Mouse (Mus musculus): Measurements from ENCODE around the gene Ngdn. TPM values are rescaled to one million over a fixed set of nuclear protein-coding genes. Genes with fewer than 3 reads are reported as not detected.
"Not testable (repeated sequence)": the region's sequence is repeated elsewhere in the genome, so short reads cannot be mapped to it uniquely, and the experiment has no call there.

The Ngdn gene
- total and polyA plus RNA-seq, 3 experiments = 75.4 to 111 (median 77.9) TPM

- no peak overlapping the region for H3K4me3 ChIP-seq (replicated peaks in 1 of 3; ENCODE audit: low read depth in 2 of 3, low read length in 2 of 3, poor library complexity in 1 of 3)
- H3K4me1 ChIP-seq (ENCODE audit: control insufficient read depth in 1 of 2, insufficient read depth in 2 of 2) = no peaks in the 10 kb centered on the region
- H3K4me2 ChIP-seq (ENCODE audit: insufficient read depth, low read depth, poor library complexity, severe bottlenecking) = no peak overlapping the region
- H3K36me3 ChIP-seq (replicated peaks in 1 of 2; ENCODE audit: control insufficient read depth in 1 of 2, insufficient read depth in 1 of 2, low read length in 1 of 2) = peaks cover 14 to 24% of the 10 kb centered on the region in 2 experiments
- H3K9me3 ChIP-seq (replicated peaks; ENCODE audit: low read length) = no peaks in the 10 kb centered on the region
- in situ Hi-C loops (cut with MboI; ENCODE audit: low pct_ligation_motif_present, low pct_unique_long_range_greater_than_20kb, low sequenced_read_pairs) (no loop called here), dilution Hi-C loops (cut with MboI; ENCODE audit: extremely low pct_ligation_motif_present, extremely low pct_unique_long_range_greater_than_20kb, low sequenced_read_pairs) (no loop called here)
- no peak overlapping the region for H3K27ac ChIP-seq (ENCODE audit: insufficient read depth, low read depth)
- H3K79me2 ChIP-seq (replicated peaks; ENCODE audit: control insufficient read depth, extremely low read depth, insufficient read depth, poor library complexity, severe bottlenecking) = no peaks in the 10 kb centered on the region
- peak; percentile 27 for DNase-seq (ENCODE audit: extremely low read depth)
- no peaks in the 10 kb centered on the region for H3K27me3 ChIP-seq (replicated peaks)
- TF ChIP-seq ELF1 (IDR thresholded peaks at IDR 0.05; ENCODE audit: low read depth, low read length) (no peak), ZMIZ1 (IDR thresholded peaks at IDR 0.05; ENCODE audit: low read depth, low read length) (no peak), MAX (IDR thresholded peaks at IDR 0.05; ENCODE audit: low read length) (no peak), KAT2A (IDR thresholded peaks at IDR 0.05; ENCODE audit: insufficient replicate concordance, low read length) (no peak), RAD21 (IDR thresholded peaks at IDR 0.05; ENCODE audit: low read depth, low read length) (peak; percentile 23), SMC3 (IDR thresholded peaks at IDR 0.05; ENCODE audit: low read depth, low read length) (no peak; the same call in 1 of the 2 replicates), CTCF (conservative IDR thresholded peaks at IDR 0.05 in 1 of 2, IDR thresholded peaks at IDR 0.05 in 1 of 2; ENCODE audit: low read depth in 2 of 2, low read length in 2 of 2) (peak in 1 of 2 experiments; percentile 58; a peak in 3 of 4 replicates), CHD2 (IDR thresholded peaks at IDR 0.05; ENCODE audit: low read length) (no peak), ZNF384 (IDR thresholded peaks at IDR 0.05; ENCODE audit: low read depth, low read length) (no peak), MYC (IDR thresholded peaks at IDR 0.05; ENCODE audit: low read depth, low read length) (no peak), TCF12 (IDR thresholded peaks at IDR 0.05; ENCODE audit: low read depth, low read length) (no peak)
- no peak overlapping the region for H3K9ac ChIP-seq (ENCODE audit: insufficient read depth, low read depth)
Measured at GRCm38 (mm10) chr14:55029034-55029698, 13.9 kb downstream of the Ngdn start.

- no peak overlapping the region for H3K27ac ChIP-seq (ENCODE audit: insufficient read depth, low read depth)
- H3K36me3 ChIP-seq (replicated peaks in 1 of 2; ENCODE audit: control insufficient read depth in 1 of 2, insufficient read depth in 1 of 2, low read length in 1 of 2) = no peaks in the 10 kb centered on the region
- H3K79me2 ChIP-seq (replicated peaks; ENCODE audit: control insufficient read depth, extremely low read depth, insufficient read depth, poor library complexity, severe bottlenecking) = no peaks in the 10 kb centered on the region
- DNase-seq (ENCODE audit: extremely low read depth) = no peak
- no peak overlapping the region for H3K9ac ChIP-seq (ENCODE audit: insufficient read depth, low read depth)
- dilution Hi-C loops (cut with MboI; ENCODE audit: extremely low pct_ligation_motif_present, extremely low pct_unique_long_range_greater_than_20kb, low sequenced_read_pairs) (no loop called here), in situ Hi-C loops (cut with MboI; ENCODE audit: low pct_ligation_motif_present, low pct_unique_long_range_greater_than_20kb, low sequenced_read_pairs) (no loop called here)
- no peak overlapping the region for H3K4me3 ChIP-seq (replicated peaks in 1 of 3; ENCODE audit: low read depth in 2 of 3, low read length in 2 of 3, poor library complexity in 1 of 3)
- H3K27me3 ChIP-seq (replicated peaks) = no peaks in the 10 kb centered on the region
- H3K4me2 ChIP-seq (ENCODE audit: insufficient read depth, low read depth, poor library complexity, severe bottlenecking) = no peak overlapping the region
- no peak for TF ChIP-seq JUND (conservative IDR thresholded peaks at IDR 0.05; ENCODE audit: low read depth, low read length)
- TF ChIP-seq MAX (IDR thresholded peaks at IDR 0.05; ENCODE audit: low read length) = no peak
- no peak for TF ChIP-seq POLR2A (IDR thresholded peaks at IDR 0.05; ENCODE audit: low read depth, low read length)
- TF ChIP-seq TCF12 (IDR thresholded peaks at IDR 0.05; ENCODE audit: low read depth, low read length) = no peak
- no peak for TF ChIP-seq GABPA (IDR thresholded peaks at IDR 0.05; ENCODE audit: insufficient replicate concordance, low read depth, low read length)
- no peak for TF ChIP-seq CHD2 (IDR thresholded peaks at IDR 0.05; ENCODE audit: low read length)
- TF ChIP-seq EP300 (IDR thresholded peaks at IDR 0.05; ENCODE audit: low read length) = no peak
- no peak for TF ChIP-seq KAT2A (IDR thresholded peaks at IDR 0.05; ENCODE audit: insufficient replicate concordance, low read length)
- TF ChIP-seq PAX5 (IDR thresholded peaks at IDR 0.05; ENCODE audit: low read length) = no peak
- no peak for TF ChIP-seq RAD21 (IDR thresholded peaks at IDR 0.05; ENCODE audit: low read depth, low read length)
- TF ChIP-seq MYC (IDR thresholded peaks at IDR 0.05; ENCODE audit: low read depth, low read length) = no peak
- TF ChIP-seq HCFC1 (IDR thresholded peaks at IDR 0.05; ENCODE audit: low read depth, low read length) = no peak
- TF ChIP-seq ZKSCAN1 (IDR thresholded peaks at IDR 0.05; ENCODE audit: borderline replicate concordance, low read depth, low read length) = no peak
- no peak for TF ChIP-seq BHLHE40 (IDR thresholded peaks at IDR 0.05; ENCODE audit: low read depth, low read length)
- TF ChIP-seq ETS1 (conservative IDR thresholded peaks at IDR 0.05; ENCODE audit: low read depth, low read length) = no peak
- TF ChIP-seq TBP (conservative IDR thresholded peaks at IDR 0.05; ENCODE audit: low read depth, low read length) = no peak
- TF ChIP-seq RCOR1 (conservative IDR thresholded peaks at IDR 0.05; ENCODE audit: low read depth, low read length) = no peak
- TF ChIP-seq POLR2AphosphoS2 (IDR thresholded peaks at IDR 0.05; ENCODE audit: low read depth, low read length) = no peak
- TF ChIP-seq MAZ (IDR thresholded peaks at IDR 0.05; ENCODE audit: low read depth, low read length) = no peak
- H3K9me3 ChIP-seq (replicated peaks; ENCODE audit: low read length) = no peaks in the 10 kb centered on the region
- peaks cover 0 to 2% of the 10 kb centered on the region in 2 experiments; a peak in 2 of 4 replicates for H3K4me1 ChIP-seq (ENCODE audit: control insufficient read depth in 1 of 2, insufficient read depth in 2 of 2)
Measured at GRCm38 (mm10) chr14:55032695-55033225, 17.5 kb downstream of the Ngdn start.

- H3K4me2 ChIP-seq (ENCODE audit: insufficient read depth, low read depth, poor library complexity, severe bottlenecking); H3K4me1 ChIP-seq (ENCODE audit: control insufficient read depth in 1 of 2, insufficient read depth in 2 of 2); H3K27me3 ChIP-seq (replicated peaks); H3K9ac ChIP-seq (ENCODE audit: insufficient read depth, low read depth); H3K36me3 ChIP-seq (replicated peaks in 1 of 2; ENCODE audit: control insufficient read depth in 1 of 2, insufficient read depth in 1 of 2, low read length in 1 of 2); H3K4me3 ChIP-seq (replicated peaks in 1 of 3; ENCODE audit: low read depth in 2 of 3, low read length in 2 of 3, poor library complexity in 1 of 3); H3K9me3 ChIP-seq (replicated peaks; ENCODE audit: low read length); dilution Hi-C loops (cut with MboI; ENCODE audit: extremely low pct_ligation_motif_present, extremely low pct_unique_long_range_greater_than_20kb, low sequenced_read_pairs); H3K27ac ChIP-seq (ENCODE audit: insufficient read depth, low read depth); DNase-seq (ENCODE audit: extremely low read depth); in situ Hi-C loops (cut with MboI; ENCODE audit: low pct_ligation_motif_present, low pct_unique_long_range_greater_than_20kb, low sequenced_read_pairs); H3K79me2 ChIP-seq (replicated peaks; ENCODE audit: control insufficient read depth, extremely low read depth, insufficient read depth, poor library complexity, severe bottlenecking): not testable (repeated sequence)
Measured at GRCm38 (mm10) chr14:55043694-55044093, 28.4 kb downstream of the Ngdn start.

Data from CH12.LX (cell line).